Mouse (Mus musculus): Measurements from ENCODE around the gene Ncan. TPM values are rescaled to one million over a fixed set of nuclear protein-coding genes. Genes with fewer than 3 reads are reported as not detected.

Gene Ncan
- polyA plus RNA-seq (2016; fragmentation: Nextera tagmentation; extraction: Ambion mirVana): 0.17 and 0.31 TPM in 2 replicates

GRCm38 (mm10) chr8:70120667-70121066 is at the start of gene Ncan:
Gene Ncan, minus strand, starts transcription at chr8:70120873.
- H3K4me3 ChIP-seq: no peak within 1 kb of the TSS
- H3K9me3 ChIP-seq (replicated peaks): no peaks in the 10 kb centered on the region
- H3K27me3 ChIP-seq (replicated peaks): peaks cover 99% of the 10 kb centered on the region
- no peak within 1 kb of the TSS for H3K27ac ChIP-seq (ENCODE audit: poor library complexity, severe bottlenecking)
- no peaks in the 10 kb centered on the region for H3K36me3 ChIP-seq
- no peak for ATAC-seq (ENCODE audit: insufficient number of reproducible peaks, low FRiP score)
- H3K4me2 ChIP-seq: peak within 1 kb of the TSS; percentile 41
- peaks cover 4% of the 10 kb centered on the region; the same call in 1 of the 2 replicates for H3K4me1 ChIP-seq (replicated peaks)
- no peak within 1 kb of the TSS for H3K9ac ChIP-seq
- 3% methylated on average over 19 of the region's 19 CpGs for WGBS

GRCm38 (mm10) chr8:70170116-70170515 is 49.4 kb upstream of the Ncan start:
- H3K36me3 ChIP-seq: no peaks in the 10 kb centered on the region
- ATAC-seq (ENCODE audit: insufficient number of reproducible peaks, low FRiP score): no peak
- peaks cover 30% of the 10 kb centered on the region for H3K27me3 ChIP-seq (replicated peaks)
- peaks cover 30% of the 10 kb centered on the region for H3K4me1 ChIP-seq (replicated peaks)
- WGBS: 59% methylated on average over 3 of the region's 3 CpGs
- no peak overlapping the region for H3K4me3 ChIP-seq
- no peaks in the 10 kb centered on the region for H3K9me3 ChIP-seq (replicated peaks)
- H3K27ac ChIP-seq (ENCODE audit: poor library complexity, severe bottlenecking): no peak overlapping the region
- no peak overlapping the region for H3K4me2 ChIP-seq
- no peak overlapping the region for H3K9ac ChIP-seq

- Histone ChIP-seq H3K4me2 (peak overlapping the region; percentile 56), H3K36me3 (no peaks in the 10 kb centered on the region), H3K9ac (peak overlapping the region; percentile 42; the same call in 1 of the 2 replicates), H3K27ac (ENCODE audit: poor library complexity, severe bottlenecking) (no peak overlapping the region), H3K4me3 (peak overlapping the region; percentile 12; the same call in 1 of the 2 replicates), H3K4me1 (replicated peaks) (peaks cover 10% of the 10 kb centered on the region; the same call in 1 of the 2 replicates), H3K27me3 (replicated peaks) (peaks cover 57% of the 10 kb centered on the region), H3K9me3 (replicated peaks) (no peaks in the 10 kb centered on the region)
- 3% methylated on average over 21 of the region's 21 CpGs for WGBS
- ATAC-seq (ENCODE audit: insufficient number of reproducible peaks, low FRiP score): peak; percentile 72
These were observed 45.9 kb upstream of the Ncan start for GRCm38 (mm10) chr8:70166504-70167110.

- Histone ChIP-seq H3K4me2 (no peak overlapping the region), H3K36me3 (no peaks in the 10 kb centered on the region), H3K9ac (no peak overlapping the region), H3K4me1 (replicated peaks) (peaks cover 5% of the 10 kb centered on the region; the same call in 1 of the 2 replicates), H3K4me3 (no peak overlapping the region), H3K27me3 (replicated peaks) (peaks cover 57% of the 10 kb centered on the region), H3K9me3 (replicated peaks) (no peaks in the 10 kb centered on the region), H3K27ac (ENCODE audit: poor library complexity, severe bottlenecking) (no peak overlapping the region)
- no peak for ATAC-seq (ENCODE audit: insufficient number of reproducible peaks, low FRiP score)
- WGBS: 85% methylated on average over 3 of the region's 3 CpGs
These were observed 42.6 kb upstream of the Ncan start for GRCm38 (mm10) chr8:70163316-70163715.

GRCm38 (mm10) chr8:70160015-70160414 is 39.3 kb upstream of the Ncan start:
- ATAC-seq (ENCODE audit: insufficient number of reproducible peaks, low FRiP score): no peak
- Histone ChIP-seq H3K9ac (no peak overlapping the region), H3K4me2 (no peak overlapping the region), H3K4me1 (replicated peaks) (no peaks in the 10 kb centered on the region), H3K36me3 (no peaks in the 10 kb centered on the region), H3K4me3 (no peak overlapping the region), H3K27ac (ENCODE audit: poor library complexity, severe bottlenecking) (no peak overlapping the region), H3K27me3 (replicated peaks) (peaks cover 53% of the 10 kb centered on the region), H3K9me3 (replicated peaks) (no peaks in the 10 kb centered on the region)
- WGBS: 59% methylated on average over 13 of the region's 13 CpGs

GRCm38 (mm10) chr8:70159211-70159610 is 38.5 kb upstream of the Ncan start:
- Histone ChIP-seq H3K27ac (ENCODE audit: poor library complexity, severe bottlenecking) (no peak overlapping the region), H3K9me3 (replicated peaks) (no peaks in the 10 kb centered on the region), H3K36me3 (no peaks in the 10 kb centered on the region), H3K27me3 (replicated peaks) (peaks cover 49% of the 10 kb centered on the region), H3K4me2 (no peak overlapping the region), H3K9ac (no peak overlapping the region), H3K4me3 (no peak overlapping the region), H3K4me1 (replicated peaks) (no peaks in the 10 kb centered on the region)
- ATAC-seq (ENCODE audit: insufficient number of reproducible peaks, low FRiP score): no peak
- WGBS: 81% methylated on average over 4 of the region's 4 CpGs

GRCm38 (mm10) chr8:70158069-70158853 is 37.6 kb upstream of the Ncan start:
- peak overlapping the region; percentile 87 for H3K4me2 ChIP-seq
- WGBS: 12% methylated on average over 39 of the region's 40 CpGs
- H3K27me3 ChIP-seq (replicated peaks): peaks cover 45% of the 10 kb centered on the region
- peak overlapping the region; percentile 54 for H3K9ac ChIP-seq
- H3K4me3 ChIP-seq: peak overlapping the region; percentile 59
- no peaks in the 10 kb centered on the region for H3K36me3 ChIP-seq
- no peaks in the 10 kb centered on the region for H3K4me1 ChIP-seq (replicated peaks)
- H3K9me3 ChIP-seq (replicated peaks): no peaks in the 10 kb centered on the region
- peak; percentile 82 for ATAC-seq (ENCODE audit: insufficient number of reproducible peaks, low FRiP score)
- H3K27ac ChIP-seq (ENCODE audit: poor library complexity, severe bottlenecking): no peak overlapping the region

GRCm38 (mm10) chr8:70157240-70157800 is 36.6 kb upstream of the Ncan start:
- Histone ChIP-seq H3K36me3 (no peaks in the 10 kb centered on the region), H3K27me3 (replicated peaks) (peaks cover 45% of the 10 kb centered on the region), H3K27ac (ENCODE audit: poor library complexity, severe bottlenecking) (no peak overlapping the region), H3K9me3 (replicated peaks) (no peaks in the 10 kb centered on the region), H3K4me3 (no peak overlapping the region), H3K9ac (no peak overlapping the region), H3K4me1 (replicated peaks) (0 out of 2 replicates have a peak, but pooled peaks cover 6% of the 10 kb centered on the region), H3K4me2 (no peak overlapping the region)
- WGBS: 84% methylated on average over 1 of the region's 1 CpGs
- no peak for ATAC-seq (ENCODE audit: insufficient number of reproducible peaks, low FRiP score)

GRCm38 (mm10) chr8:70152537-70153257 is 32.0 kb upstream of the Ncan start:
- Histone ChIP-seq H3K27ac (ENCODE audit: poor library complexity, severe bottlenecking) (no peak overlapping the region), H3K27me3 (replicated peaks) (peaks cover 53% of the 10 kb centered on the region), H3K4me1 (replicated peaks) (0 out of 2 replicates have a peak, but pooled peaks cover 7% of the 10 kb centered on the region), H3K4me2 (peak overlapping the region; percentile 57), H3K9me3 (replicated peaks) (no peaks in the 10 kb centered on the region), H3K36me3 (no peaks in the 10 kb centered on the region), H3K9ac (no peak overlapping the region), H3K4me3 (no peak overlapping the region; the same call in 1 of the 2 replicates)
- peak; percentile 88 for ATAC-seq (ENCODE audit: insufficient number of reproducible peaks, low FRiP score)
- WGBS: 10% methylated on average over 18 of the region's 22 CpGs

GRCm38 (mm10) chr8:70150158-70150557 is 29.5 kb upstream of the Ncan start:
- 0 out of 2 replicates have a peak, but pooled peaks cover 7% of the 10 kb centered on the region for H3K4me1 ChIP-seq (replicated peaks)
- ATAC-seq (ENCODE audit: insufficient number of reproducible peaks, low FRiP score): no peak
- H3K36me3 ChIP-seq: peaks cover 21% of the 10 kb centered on the region
- H3K27me3 ChIP-seq (replicated peaks): peaks cover 32% of the 10 kb centered on the region
- no peak overlapping the region for H3K9ac ChIP-seq
- WGBS: 17% methylated on average over 13 of the region's 13 CpGs
- no peak overlapping the region for H3K4me2 ChIP-seq
- H3K4me3 ChIP-seq: no peak overlapping the region
- H3K27ac ChIP-seq (ENCODE audit: poor library complexity, severe bottlenecking): no peak overlapping the region
- no peaks in the 10 kb centered on the region for H3K9me3 ChIP-seq (replicated peaks)

Measured in heart, embryonic 12.5 days (tissue).